Mouse (Mus musculus) CH12.LX (cell line): ENCODE measurements around the gene Dab1. TPM values are rescaled to one million over a fixed set of nuclear protein-coding genes. Genes with fewer than 3 reads are reported as not detected.

Experiments used
- DNase-seq: peaks from one replicate; pipeline ENCODE4 v3.0.0-alpha.2; 2013; ENCODE audit errors: extremely low read depth
- H3K27ac ChIP-seq: 2 replicates; pipeline ENCODE4 v1.5.1; 2012; ENCODE audit warnings: low read depth, mild to moderate bottlenecking, control low read depth, moderate library complexity; ENCODE audit not compliant: insufficient read depth
- H3K27me3 ChIP-seq: replicated peaks from 2 replicates; pipeline ENCODE3; 2012; ENCODE audit warnings: inconsistent platforms
- H3K36me3 ChIP-seq, 2 experiments: replicated peaks in 1 of 2; 2 replicates each; pipeline versions ENCODE3 to v1.6.1; 2012; ENCODE audit warnings: inconsistent platforms in 1 of 2, low read length in 1 of 2, mild to moderate bottlenecking in 1 of 2, mixed read lengths in 1 of 2, moderate library complexity in 1 of 2; ENCODE audit not compliant: control insufficient read depth in 1 of 2, insufficient read depth in 1 of 2
- H3K4me1 ChIP-seq, 2 experiments: 2 replicates each; pipeline ENCODE4 v1.6.1; 2012; ENCODE audit warnings: inconsistent platforms in 1 of 2, moderate library complexity in 1 of 2; ENCODE audit not compliant: insufficient read depth in 2 of 2, control insufficient read depth in 1 of 2
- H3K4me2 ChIP-seq: 2 replicates; pipeline ENCODE4 v1.6.1; 2012; ENCODE audit warnings: low read depth, mild to moderate bottlenecking, control low read depth; ENCODE audit not compliant: poor library complexity, insufficient read depth, severe bottlenecking
- H3K4me3 ChIP-seq, 3 experiments: fragments of 150-350 bp in 1 of 3; sonication (generic) in 1 of 3; replicated peaks in 1 of 3; 2 replicates each; pipeline versions ENCODE3 to v1.5.1; 2011 to 2012; ENCODE audit warnings: low read depth in 2 of 3, low read length in 2 of 3, mild to moderate bottlenecking in 2 of 3, moderate library complexity in 2 of 3, control low read depth in 1 of 3, improper control_type of control experiment in 1 of 3, inconsistent platforms in 1 of 3, mixed read lengths in 1 of 3; ENCODE audit not compliant: poor library complexity in 1 of 3
- H3K79me2 ChIP-seq: replicated peaks from 2 replicates; pipeline ENCODE4 v1.6.1; 2012; ENCODE audit warnings: mild to moderate bottlenecking, moderate library complexity; ENCODE audit not compliant: control insufficient read depth, poor library complexity, insufficient read depth, severe bottlenecking; ENCODE audit errors: extremely low read depth
- H3K9ac ChIP-seq: 2 replicates; pipeline ENCODE4 v1.6.1; 2012; ENCODE audit warnings: low read depth, mild to moderate bottlenecking, control low read depth, moderate library complexity; ENCODE audit not compliant: insufficient read depth
- H3K9me3 ChIP-seq: replicated peaks from 2 replicates; pipeline ENCODE3; 2012; ENCODE audit warnings: low read length, inconsistent platforms, mixed read lengths
- BHLHE40 ChIP-seq: IDR thresholded peaks from 2 replicates; pipeline ENCODE4 v1.6.1; 2011; ENCODE audit warnings: mild to moderate bottlenecking, low read depth, low read length, improper control_type of control experiment
- E2F4 ChIP-seq: IDR thresholded peaks from 2 replicates; pipeline ENCODE4 v1.6.1; 2011; ENCODE audit warnings: low read depth, low read length, improper control_type of control experiment; ENCODE audit not compliant: insufficient replicate concordance
- ELF1 ChIP-seq: IDR thresholded peaks from 2 replicates; pipeline ENCODE4 v1.6.1; 2014; ENCODE audit warnings: low read depth, mild to moderate bottlenecking, inconsistent platforms, low read length, improper control_type of control experiment
- JUN ChIP-seq: IDR thresholded peaks from 2 replicates; pipeline ENCODE4 v1.6.1; 2011; ENCODE audit warnings: low read depth, mild to moderate bottlenecking, low read length, improper control_type of control experiment, moderate library complexity; ENCODE audit not compliant: insufficient read depth
- KAT2A ChIP-seq: IDR thresholded peaks from 2 replicates; pipeline ENCODE4 v1.6.1; 2012; ENCODE audit warnings: low read length, improper control_type of control experiment, inconsistent platforms; ENCODE audit not compliant: insufficient replicate concordance
- MAFK ChIP-seq: IDR thresholded peaks from 2 replicates; pipeline ENCODE4 v1.6.1; 2011; ENCODE audit warnings: low read length, improper control_type of control experiment; ENCODE audit not compliant: insufficient replicate concordance
- MAX ChIP-seq: IDR thresholded peaks from 2 replicates; pipeline ENCODE4 v1.6.1; 2011; ENCODE audit warnings: low read length, improper control_type of control experiment
- MAZ ChIP-seq: IDR thresholded peaks from 2 replicates; pipeline ENCODE4 v1.6.1; 2012; ENCODE audit warnings: low read depth, mild to moderate bottlenecking, inconsistent platforms, low read length, improper control_type of control experiment, moderate library complexity
- MEF2A ChIP-seq: IDR thresholded peaks from 2 replicates; pipeline ENCODE4 v1.6.1; 2014; ENCODE audit warnings: low read depth, mild to moderate bottlenecking, inconsistent platforms, low read length, improper control_type of control experiment, borderline replicate concordance
- NELFE ChIP-seq: IDR thresholded peaks from 2 replicates; pipeline ENCODE4 v1.6.1; 2011; ENCODE audit warnings: low read depth, low read length, improper control_type of control experiment
- NRF1 ChIP-seq: IDR thresholded peaks from 2 replicates; pipeline ENCODE4 v1.6.1; 2014; ENCODE audit warnings: low read depth, mild to moderate bottlenecking, inconsistent platforms, low read length, improper control_type of control experiment, moderate library complexity
- PAX5 ChIP-seq: IDR thresholded peaks from 2 replicates; pipeline ENCODE4 v1.6.1; 2012; ENCODE audit warnings: low read length, inconsistent platforms, mixed read lengths
- POLR2A ChIP-seq: IDR thresholded peaks from 2 replicates; pipeline ENCODE4 v1.6.1; 2011; ENCODE audit warnings: low read depth, mild to moderate bottlenecking, improper control_type of control experiment, low read length
- POLR2AphosphoS2 ChIP-seq: IDR thresholded peaks from 2 replicates; pipeline ENCODE4 v1.6.1; 2011; ENCODE audit warnings: low read depth, low read length, improper control_type of control experiment
- RCOR1 ChIP-seq: conservative IDR thresholded peaks from 2 replicates; pipeline ENCODE4 v1.6.1; 2012; ENCODE audit warnings: low read depth, mild to moderate bottlenecking, inconsistent platforms, low read length, improper control_type of control experiment
- TBP ChIP-seq: conservative IDR thresholded peaks from 2 replicates; pipeline ENCODE4 v1.6.1; 2011; ENCODE audit warnings: low read depth, low read length, improper control_type of control experiment
- TCF12 ChIP-seq: IDR thresholded peaks from 2 replicates; pipeline ENCODE4 v1.6.1; 2014; ENCODE audit warnings: low read depth, mild to moderate bottlenecking, inconsistent platforms, low read length, improper control_type of control experiment
- ZC3H11A ChIP-seq: IDR thresholded peaks from 2 replicates; pipeline ENCODE4 v1.6.1; 2012; ENCODE audit warnings: low read depth, mild to moderate bottlenecking, inconsistent platforms, low read length, improper control_type of control experiment
- ZMIZ1 ChIP-seq: IDR thresholded peaks from 2 replicates; pipeline ENCODE4 v1.6.1; 2012; ENCODE audit warnings: low read depth, mild to moderate bottlenecking, inconsistent platforms, low read length, improper control_type of control experiment
- ZNF384 ChIP-seq: IDR thresholded peaks from 2 replicates; pipeline ENCODE4 v1.6.1; 2012; ENCODE audit warnings: low read depth, low read length, improper control_type of control experiment, inconsistent platforms
- dilution Hi-C: fragments of 300-500 bp; cut with MboI; formaldehyde crosslinking; loops from 2 replicates; pipeline ENCODE4 v1.14.3; 2020; ENCODE audit warnings: low sequenced_read_pairs; ENCODE audit not compliant: extremely low pct_unique_long_range_greater_than_20kb, extremely low pct_ligation_motif_present
- in situ Hi-C: fragments of 300-500 bp; cut with MboI; formaldehyde crosslinking; loops from 3 replicates; pipeline ENCODE4 v1.14.3; 2019; ENCODE audit warnings: low sequenced_read_pairs, low pct_ligation_motif_present, low pct_unique_long_range_greater_than_20kb, mixed read lengths
- polyA plus RNA-seq: library from polyadenylated mRNA; unstranded; fragments of >175 nt; gene quantifications from 2 replicates; pipeline ENCODE4 v1.2.1, GENCODE M21; 2012; ENCODE audit warnings: low read depth; ENCODE audit not compliant: insufficient read length
- total RNA-seq, 2 experiments: library from RNA; depleted of rRNA; stranded (reverse); fragments of 300-350 nt in 1 of 2; fragments of >200 nt in 1 of 2; gene quantifications; 2 replicates each; pipeline ENCODE4 v1.2.3; 2012 to 2014

Dab1 gene
- total and polyA plus RNA-seq, 3 experiments, result not detected

DNA sequence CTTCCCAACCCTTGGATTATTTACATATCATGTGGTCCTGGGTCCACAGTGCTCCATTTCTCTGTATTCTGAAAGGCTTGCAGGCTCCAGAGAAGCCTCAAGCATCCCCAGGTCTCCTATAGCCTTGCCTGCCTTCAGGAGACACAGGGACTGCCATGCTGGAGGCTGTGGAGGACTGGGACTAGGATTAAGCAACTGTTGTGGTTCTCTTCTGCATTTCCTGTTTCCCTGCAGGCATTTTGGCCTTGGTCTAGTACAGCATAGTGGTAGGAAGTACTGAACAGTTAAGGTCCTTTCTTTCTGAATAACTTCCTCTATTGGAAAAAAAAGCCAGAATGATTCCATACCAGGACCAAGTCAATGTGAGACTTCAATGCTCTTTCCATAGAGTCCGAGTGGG lies 103.6 kb downstream of the Dab1 start:
- no peak overlapping the region for H3K4me2 ChIP-seq
- in situ Hi-C loops (no loop called here), dilution Hi-C loops (no loop called here)
- no peak overlapping the region for H3K27ac ChIP-seq
- H3K27me3 ChIP-seq, result no peaks in the 10 kb centered on the region
- peaks cover 74% of the 10 kb centered on the region for H3K9me3 ChIP-seq
- H3K4me3 ChIP-seq, result no peak overlapping the region
- H3K36me3 ChIP-seq, result no peaks in the 10 kb centered on the region
- H3K79me2 ChIP-seq, result no peaks in the 10 kb centered on the region
- no peak overlapping the region for H3K9ac ChIP-seq
- DNase-seq, result no peak
- no peaks in the 10 kb centered on the region for H3K4me1 ChIP-seq
- TF ChIP-seq ELF1, result no peak
- TF ChIP-seq ZNF384, result no peak
- no peak for TF ChIP-seq POLR2AphosphoS2
- TF ChIP-seq POLR2A, result no peak
- no peak for TF ChIP-seq RCOR1
- no peak for TF ChIP-seq ZMIZ1
- TF ChIP-seq MAZ, result no peak
- no peak for TF ChIP-seq JUN
- no peak for TF ChIP-seq MEF2A
- no peak for TF ChIP-seq TBP
- no peak for TF ChIP-seq BHLHE40
- no peak for TF ChIP-seq NRF1
- no peak for TF ChIP-seq PAX5
- no peak for TF ChIP-seq NELFE
- TF ChIP-seq, all 38 proteins: peak for 0

GRCm38 (mm10) chr4:103726486-103726885 lies 107.3 kb downstream of the Dab1 start:
- Histone ChIP-seq H3K79me2 (no peaks in the 10 kb centered on the region), H3K9ac (no peak overlapping the region), H3K27me3 (no peaks in the 10 kb centered on the region), H3K27ac (no peak overlapping the region), H3K36me3 (no peaks in the 10 kb centered on the region), H3K9me3 (peaks cover 69% of the 10 kb centered on the region), H3K4me1 (no peaks in the 10 kb centered on the region), H3K4me2 (no peak overlapping the region), H3K4me3 (no peak overlapping the region)
- no peak for DNase-seq
- in situ Hi-C loops (no loop called here), dilution Hi-C loops (no loop called here)
- TF ChIP-seq ZC3H11A, result no peak
- TF ChIP-seq MAX, result no peak
- no peak for TF ChIP-seq JUN
- TF ChIP-seq TCF12, result no peak
- no peak for TF ChIP-seq PAX5
- no peak for TF ChIP-seq POLR2A
- TF ChIP-seq MAFK, result no peak
- no peak for TF ChIP-seq BHLHE40
- no peak for TF ChIP-seq ZMIZ1
- TF ChIP-seq E2F4, result no peak
- TF ChIP-seq KAT2A, result no peak
